Mouse (Mus musculus) cerebellum, adult 11-12 months (tissue): Measurements from ENCODE around the gene Pdcd1lg2.

Experiments
- DNase-seq: peaks from one replicate; pipeline ENCODE4 v3.0.0; 2022

Gene Pdcd1lg2

DNA sequence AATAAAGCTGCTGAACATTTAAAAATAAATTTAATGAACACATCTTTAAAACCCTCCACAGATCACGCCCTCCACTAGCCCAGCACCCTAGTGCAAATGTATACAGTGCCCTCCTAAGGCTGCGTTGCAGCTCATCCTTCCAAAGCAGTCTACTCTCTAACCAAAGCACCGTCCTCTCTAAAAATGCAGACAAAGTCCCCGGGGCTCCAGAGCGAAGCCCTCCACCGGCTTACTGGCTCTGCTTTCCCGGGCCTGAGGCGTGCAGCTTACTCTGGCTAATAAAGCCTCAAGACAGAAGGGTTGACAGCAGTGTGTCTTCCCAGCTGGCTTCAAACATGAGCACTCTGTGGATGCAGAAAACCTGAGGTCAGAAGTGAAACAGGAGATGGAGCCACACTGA, 9.7 kb downstream of the Pdcd1lg2 start:
- DNase-seq, result no peak

GRCm38 (mm10) chr19:29422013-29422645, 11.4 kb downstream of the Pdcd1lg2 start:
- no peak for DNase-seq

- DNase-seq, result no peak
Observed at GRCm38 (mm10) chr19:29422796-29423195, 12.1 kb downstream of the Pdcd1lg2 start.

GRCm38 (mm10) chr19:29430516-29430915, 19.8 kb downstream of the Pdcd1lg2 start:
- DNase-seq, result no peak

DNA sequence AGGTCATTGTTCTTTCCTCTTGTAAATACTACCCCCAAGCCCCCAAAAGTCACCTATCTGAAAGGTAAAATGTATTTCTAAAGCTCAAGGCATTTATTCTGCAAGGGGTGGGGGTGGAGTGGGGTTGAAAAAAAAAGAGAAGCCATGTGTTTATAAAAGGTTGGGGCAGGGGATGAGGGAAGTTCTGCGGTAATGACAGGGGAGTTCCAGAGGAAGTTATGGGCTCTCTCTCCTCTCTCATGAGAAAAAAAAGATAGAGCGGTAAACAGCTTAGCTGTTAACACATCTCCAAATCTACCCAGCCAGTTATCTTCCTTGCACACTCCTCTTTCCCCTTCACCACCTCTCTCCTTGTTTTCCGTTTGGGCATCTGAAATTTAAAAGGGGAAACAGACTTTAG, 20.2 kb downstream of the Pdcd1lg2 start:
- no peak for DNase-seq

GRCm38 (mm10) chr19:29436793-29437479, 26.2 kb downstream of the Pdcd1lg2 start:
- no peak for DNase-seq

GRCm38 (mm10) chr19:29437849-29438248, 27.1 kb downstream of the Pdcd1lg2 start:
- no peak for DNase-seq

- no peak for DNase-seq
Observed at GRCm38 (mm10) chr19:29439242-29439641, 28.5 kb downstream of the Pdcd1lg2 start.

DNA sequence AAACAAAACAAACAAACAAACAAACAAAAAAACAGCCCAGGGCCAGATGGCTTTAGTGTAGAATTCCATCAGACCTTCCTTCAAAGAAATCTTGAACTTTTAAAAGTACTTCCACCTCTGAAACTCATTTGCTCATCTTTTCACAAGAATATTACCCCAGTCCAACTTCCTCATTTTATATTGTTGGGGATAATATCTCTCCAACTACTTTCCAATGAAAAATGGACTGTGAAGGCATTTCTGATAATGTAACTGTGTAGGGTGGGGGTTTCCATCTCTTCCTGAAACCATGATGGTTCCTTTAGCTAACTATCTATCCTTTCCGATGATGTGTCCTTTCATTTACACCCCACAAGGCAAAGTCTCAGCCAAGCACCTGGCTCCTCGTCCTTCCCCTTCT, 31.8 kb downstream of the Pdcd1lg2 start:
- DNase-seq, result no peak

- DNase-seq, result no peak
Observed at GRCm38 (mm10) chr19:29444364-29444763, 33.6 kb downstream of the Pdcd1lg2 start.

GRCm38 (mm10) chr19:29448373-29448772, 37.7 kb downstream of the Pdcd1lg2 start:
- no peak for DNase-seq

- DNase-seq, result no peak
Observed at GRCm38 (mm10) chr19:29450376-29450775, 39.7 kb downstream of the Pdcd1lg2 start.

GRCm38 (mm10) chr19:29454141-29454601, 43.5 kb downstream of the Pdcd1lg2 start:
- no peak for DNase-seq

GRCm38 (mm10) chr19:29455156-29455555, 44.4 kb downstream of the Pdcd1lg2 start:
- no peak for DNase-seq

DNA sequence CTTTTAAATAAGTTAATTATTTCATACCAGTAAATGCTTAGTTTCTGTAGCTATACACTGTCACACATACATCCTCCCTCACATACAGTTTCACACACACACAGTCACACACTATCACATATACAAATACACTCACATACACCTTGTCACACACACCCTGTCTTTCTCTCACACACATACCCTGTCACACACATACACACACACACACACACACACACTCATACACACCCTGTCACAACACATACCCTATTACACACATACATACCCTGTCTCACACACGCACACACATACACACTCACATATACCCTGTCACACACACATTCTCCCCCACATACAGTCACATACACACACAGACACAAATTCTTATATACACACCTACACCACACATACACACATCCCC, 47.3 kb downstream of the Pdcd1lg2 start:
- DNase-seq, result no peak

- no peak for DNase-seq
Observed at GRCm38 (mm10) chr19:29462462-29462861, 51.7 kb downstream of the Pdcd1lg2 start.

DNA sequence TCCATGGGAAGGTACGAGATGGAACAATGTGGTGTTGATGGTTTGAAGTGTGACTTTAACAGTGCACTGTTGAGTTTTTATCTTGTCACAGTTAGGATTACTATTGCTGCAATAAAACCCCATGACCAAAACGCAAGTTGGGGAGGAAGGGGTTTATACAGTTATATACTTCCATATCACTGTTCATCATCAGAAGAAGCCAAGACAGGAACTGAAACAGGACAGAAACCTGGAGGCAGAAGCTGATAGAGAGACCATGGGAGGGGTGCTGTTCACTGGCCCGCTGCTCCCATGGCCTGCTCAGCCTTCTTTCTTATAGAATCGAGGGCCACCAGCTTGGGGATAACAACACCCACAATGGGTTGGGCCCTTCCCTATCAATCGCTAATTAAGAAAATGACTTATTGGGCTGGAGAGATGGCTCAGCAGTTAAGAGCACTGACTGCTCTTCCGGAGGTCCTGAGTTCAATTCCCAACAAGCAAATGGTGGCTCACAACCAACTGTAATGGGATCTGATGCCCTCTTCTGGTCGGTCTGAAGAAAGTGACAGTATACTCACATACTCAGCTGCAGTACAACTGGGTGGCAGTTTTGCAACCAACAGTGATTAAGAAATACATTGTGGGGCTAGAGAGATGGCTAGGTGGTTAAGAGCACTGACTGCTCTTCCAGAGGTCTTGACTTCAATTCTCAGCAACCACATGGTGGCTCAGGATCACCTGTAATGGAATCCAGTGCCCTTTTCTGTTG, 53.1 kb downstream of the Pdcd1lg2 start:
- DNase-seq, result no peak

DNA sequence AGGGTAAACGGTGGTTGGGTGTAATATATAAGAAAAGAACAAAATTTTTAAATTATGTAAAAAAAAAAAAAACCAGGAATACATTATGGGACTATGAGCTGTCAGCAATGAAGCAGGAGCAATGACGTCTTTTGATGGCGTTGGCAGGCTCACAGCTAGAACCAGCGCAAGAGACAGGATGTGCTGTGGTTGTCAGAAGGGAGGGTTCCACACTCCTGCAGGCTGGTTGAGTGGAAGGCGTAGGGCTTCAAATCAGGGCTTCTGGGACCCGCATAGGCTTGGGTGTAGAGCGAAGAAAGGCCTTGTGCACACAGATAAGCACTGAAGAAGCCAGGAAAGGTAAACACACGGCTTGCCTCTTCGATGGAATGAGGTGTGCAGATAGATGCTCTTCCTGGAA, 56.1 kb downstream of the Pdcd1lg2 start:
- no peak for DNase-seq

- DNase-seq, result no peak
Observed at GRCm38 (mm10) chr19:29468941-29469685, 58.4 kb downstream of the Pdcd1lg2 start.

DNA sequence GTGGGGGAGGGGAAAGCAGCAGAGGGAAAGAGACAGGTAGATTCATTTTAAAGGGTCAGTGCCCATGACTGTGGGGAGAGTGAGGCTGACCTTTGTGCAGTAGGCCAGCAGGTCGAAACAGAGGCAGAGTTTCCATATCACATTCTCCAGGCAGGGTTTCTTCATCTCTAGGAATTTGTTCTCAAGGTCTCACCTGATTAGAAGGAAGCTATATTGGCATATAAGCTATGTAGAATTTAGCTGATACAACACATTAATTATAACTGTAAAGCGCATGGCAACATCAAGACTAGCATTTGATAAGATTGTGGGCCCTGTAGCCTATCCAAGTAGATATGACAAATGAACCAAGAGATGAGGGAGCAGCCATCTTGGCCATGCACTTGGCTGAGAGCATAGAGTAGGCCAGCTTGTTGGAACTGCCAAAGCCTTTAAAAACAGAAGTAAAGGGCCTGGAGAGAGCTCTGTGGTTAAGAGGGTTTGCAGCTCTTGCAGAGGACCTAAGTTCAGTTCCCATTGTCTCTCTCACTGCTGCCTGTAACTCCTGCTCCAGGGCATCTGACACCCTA, 59.1 kb downstream of the Pdcd1lg2 start:
- no peak for DNase-seq

- no peak for DNase-seq
Observed at GRCm38 (mm10) chr19:29470652-29471051, 59.9 kb downstream of the Pdcd1lg2 start.

GRCm38 (mm10) chr19:29472424-29472823, 61.7 kb downstream of the Pdcd1lg2 start:
- DNase-seq, result no peak

DNA sequence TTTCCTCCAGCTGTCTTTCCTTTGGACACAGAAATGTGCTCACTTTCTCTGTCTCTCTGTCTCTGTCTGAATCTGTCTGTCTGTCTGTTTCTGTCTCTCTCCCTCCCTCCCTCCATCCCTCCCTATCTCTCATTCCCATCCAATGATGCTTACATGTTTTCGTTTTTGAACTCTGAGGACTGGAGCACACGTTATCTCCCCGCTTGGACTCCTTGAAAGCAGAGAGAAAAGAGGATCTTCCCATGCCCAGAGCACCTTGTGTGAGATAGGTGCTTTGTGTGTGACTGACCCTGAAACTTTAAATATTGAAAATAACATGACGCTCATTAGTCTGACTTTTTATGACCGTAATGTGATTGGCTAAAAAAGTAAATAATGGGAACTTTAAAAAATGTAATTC, 62.2 kb downstream of the Pdcd1lg2 start:
- no peak for DNase-seq
